Mouse (Mus musculus) kidney, adult 2 months (tissue): ENCODE measurements around the gene Morn5.

Experiments used
- CTCF ChIP-seq: fragments of 200-500 bp; conservative IDR thresholded peaks from 2 replicates; pipeline ENCODE4 v1.5.1; 2011; ENCODE audit warnings: low read depth, mild to moderate bottlenecking, control low read depth, low read length, moderate library complexity, mixed read lengths; ENCODE audit not compliant: insufficient read depth, insufficient read length
- POLR2A ChIP-seq: fragments of 200-500 bp; IDR thresholded peaks from one replicate; pipeline ENCODE4 v1.6.1; 2011; ENCODE audit warnings: low read depth, low read length, control low read depth

DNA sequence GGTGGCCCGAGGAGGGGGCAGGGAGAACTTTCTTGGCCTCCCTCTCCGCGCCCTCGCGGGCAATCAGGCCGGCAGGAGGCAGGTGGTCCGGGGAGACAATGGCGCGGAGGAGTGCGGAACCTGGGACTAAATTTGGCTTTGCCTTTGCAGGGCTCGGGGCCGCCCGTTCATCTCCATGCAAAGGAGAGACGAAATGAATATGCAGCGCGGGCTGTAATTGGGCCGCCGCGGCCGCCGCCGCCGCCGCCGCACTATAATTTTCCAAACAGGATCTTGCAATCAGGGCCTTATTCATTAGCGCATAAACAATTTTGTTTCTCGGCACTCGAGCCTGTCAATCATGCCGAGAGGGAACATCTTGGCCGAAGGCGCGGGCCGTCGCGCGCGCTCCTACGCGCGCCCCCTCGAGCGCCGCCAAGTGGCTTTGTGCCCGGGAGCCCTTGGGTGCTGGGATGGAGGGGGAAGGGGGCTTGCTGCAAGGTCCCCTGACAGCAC, 37.9 kb upstream of the Morn5 start:
- TF ChIP-seq POLR2A (no peak), CTCF (no peak)
